Mouse (Mus musculus): ENCODE data around the gene Tifa. TPM values are rescaled to one million over a fixed set of nuclear protein-coding genes. Genes with fewer than 3 reads are reported as not detected.

Gene Tifa
- polyA plus RNA-seq, 1 experiment, result 0.54 TPM

- Histone ChIP-seq H3K36me3 (ENCODE audit: control insufficient read depth, insufficient read depth, low read length, poor library complexity, severe bottlenecking) (no peaks in the 10 kb centered on the region), H3K9ac (ENCODE audit: low read depth, poor library complexity, severe bottlenecking) (no peak overlapping the region), H3K27me3 (ENCODE audit: control insufficient read depth, insufficient read depth, low read length, poor library complexity, severe bottlenecking) (no peaks in the 10 kb centered on the region), H3K27ac (ENCODE audit: insufficient read depth, low read length) (no peak overlapping the region), H3K4me1 (ENCODE audit: control insufficient read depth, insufficient read depth, low read length) (no peaks in the 10 kb centered on the region), H3K9me3 (replicated peaks; ENCODE audit: control insufficient read depth, insufficient read depth, low read length, poor library complexity, severe bottlenecking) (no peaks in the 10 kb centered on the region; the same call in none of the 2 replicates), H3K4me3 (ENCODE audit: low read depth, low read length) (no peak overlapping the region)
- no peak for TF ChIP-seq EP300 (IDR thresholded peaks at IDR 0.05; ENCODE audit: insufficient read depth, low read depth, low read length)
- no peak for TF ChIP-seq CTCF (IDR thresholded peaks at IDR 0.05; ENCODE audit: low read depth, low read length)
- TF ChIP-seq POLR2A (IDR thresholded peaks at IDR 0.05; ENCODE audit: insufficient read depth, low read length), result no peak
Measured at GRCm38 (mm10) chr3:127863571-127863970, 74.0 kb downstream of the Tifa start.

- no peak for TF ChIP-seq CTCF (IDR thresholded peaks at IDR 0.05; ENCODE audit: low read depth, low read length)
- Histone ChIP-seq H3K27ac (ENCODE audit: insufficient read depth, low read length) (no peak overlapping the region), H3K36me3 (ENCODE audit: control insufficient read depth, insufficient read depth, low read length, poor library complexity, severe bottlenecking) (no peaks in the 10 kb centered on the region), H3K9ac (ENCODE audit: low read depth, poor library complexity, severe bottlenecking) (no peak overlapping the region), H3K4me1 (ENCODE audit: control insufficient read depth, insufficient read depth, low read length) (peaks cover 2% of the 10 kb centered on the region), H3K4me3 (ENCODE audit: low read depth, low read length) (no peak overlapping the region), H3K9me3 (replicated peaks; ENCODE audit: control insufficient read depth, insufficient read depth, low read length, poor library complexity, severe bottlenecking) (no peaks in the 10 kb centered on the region; the same call in none of the 2 replicates), H3K27me3 (ENCODE audit: control insufficient read depth, insufficient read depth, low read length, poor library complexity, severe bottlenecking) (no peaks in the 10 kb centered on the region)
Measured at GRCm38 (mm10) chr3:127864242-127864641, 74.6 kb downstream of the Tifa start.

GRCm38 (mm10) chr3:127868046-127868758 lies 78.6 kb downstream of the Tifa start:
- H3K9me3 ChIP-seq (replicated peaks; ENCODE audit: control insufficient read depth, insufficient read depth, low read length, poor library complexity, severe bottlenecking), result no peaks in the 10 kb centered on the region; the same call in 1 of the 2 replicates
- H3K27ac ChIP-seq (ENCODE audit: insufficient read depth, low read length), result no peak overlapping the region
- H3K9ac ChIP-seq (ENCODE audit: low read depth, poor library complexity, severe bottlenecking), result no peak overlapping the region
- no peaks in the 10 kb centered on the region for H3K36me3 ChIP-seq (ENCODE audit: control insufficient read depth, insufficient read depth, low read length, poor library complexity, severe bottlenecking)
- no peaks in the 10 kb centered on the region for H3K27me3 ChIP-seq (ENCODE audit: control insufficient read depth, insufficient read depth, low read length, poor library complexity, severe bottlenecking)
- H3K4me3 ChIP-seq (ENCODE audit: low read depth, low read length), result no peak overlapping the region
- TF ChIP-seq EP300 (IDR thresholded peaks at IDR 0.05; ENCODE audit: insufficient read depth, low read depth, low read length) (no peak), POLR2A (IDR thresholded peaks at IDR 0.05; ENCODE audit: insufficient read depth, low read length) (no peak), CTCF (IDR thresholded peaks at IDR 0.05; ENCODE audit: low read depth, low read length) (no peak)
- H3K4me1 ChIP-seq (ENCODE audit: control insufficient read depth, insufficient read depth, low read length), result peaks cover 2% of the 10 kb centered on the region

GRCm38 (mm10) chr3:127868880-127869279 lies 79.3 kb downstream of the Tifa start:
- no peaks in the 10 kb centered on the region for H3K27me3 ChIP-seq (ENCODE audit: control insufficient read depth, insufficient read depth, low read length, poor library complexity, severe bottlenecking)
- no peak overlapping the region for H3K27ac ChIP-seq (ENCODE audit: insufficient read depth, low read length)

GRCm38 (mm10) chr3:127871575-127871974 lies 82.0 kb downstream of the Tifa start:
- no peak overlapping the region for H3K4me3 ChIP-seq (ENCODE audit: low read depth, low read length)
- H3K27ac ChIP-seq (ENCODE audit: insufficient read depth, low read length), result no peak overlapping the region
- no peaks in the 10 kb centered on the region; the same call in 1 of the 2 replicates for H3K9me3 ChIP-seq (replicated peaks; ENCODE audit: control insufficient read depth, insufficient read depth, low read length, poor library complexity, severe bottlenecking)
- H3K27me3 ChIP-seq (ENCODE audit: control insufficient read depth, insufficient read depth, low read length, poor library complexity, severe bottlenecking), result no peaks in the 10 kb centered on the region
- H3K36me3 ChIP-seq (ENCODE audit: control insufficient read depth, insufficient read depth, low read length, poor library complexity, severe bottlenecking), result no peaks in the 10 kb centered on the region
- peaks cover 2% of the 10 kb centered on the region for H3K4me1 ChIP-seq (ENCODE audit: control insufficient read depth, insufficient read depth, low read length)
- TF ChIP-seq EP300 (IDR thresholded peaks at IDR 0.05; ENCODE audit: insufficient read depth, low read depth, low read length), result no peak
- TF ChIP-seq POLR2A (IDR thresholded peaks at IDR 0.05; ENCODE audit: insufficient read depth, low read length), result no peak
- no peak for TF ChIP-seq CTCF (IDR thresholded peaks at IDR 0.05; ENCODE audit: low read depth, low read length)
- no peak overlapping the region for H3K9ac ChIP-seq (ENCODE audit: low read depth, poor library complexity, severe bottlenecking)

More at GRCm38 (mm10) chr3:127868880-127869279, 79.3 kb downstream of the Tifa start:
- Histone ChIP-seq H3K4me1 (ENCODE audit: control insufficient read depth, insufficient read depth, low read length) (peaks cover 2% of the 10 kb centered on the region), H3K9ac (ENCODE audit: low read depth, poor library complexity, severe bottlenecking) (no peak overlapping the region), H3K9me3 (replicated peaks; ENCODE audit: control insufficient read depth, insufficient read depth, low read length, poor library complexity, severe bottlenecking) (no peaks in the 10 kb centered on the region; the same call in 1 of the 2 replicates), H3K36me3 (ENCODE audit: control insufficient read depth, insufficient read depth, low read length, poor library complexity, severe bottlenecking) (no peaks in the 10 kb centered on the region), H3K4me3 (ENCODE audit: low read depth, low read length) (no peak overlapping the region)
- TF ChIP-seq CTCF (IDR thresholded peaks at IDR 0.05; ENCODE audit: low read depth, low read length) (no peak), EP300 (IDR thresholded peaks at IDR 0.05; ENCODE audit: insufficient read depth, low read depth, low read length) (no peak), POLR2A (IDR thresholded peaks at IDR 0.05; ENCODE audit: insufficient read depth, low read length) (no peak)

- Histone ChIP-seq H3K9me3 (replicated peaks; ENCODE audit: control insufficient read depth, insufficient read depth, low read length, poor library complexity, severe bottlenecking) (no peaks in the 10 kb centered on the region), H3K27ac (ENCODE audit: insufficient read depth, low read length) (no peak overlapping the region), H3K4me1 (ENCODE audit: control insufficient read depth, insufficient read depth, low read length) (no peaks in the 10 kb centered on the region), H3K4me3 (ENCODE audit: low read depth, low read length) (no peak overlapping the region), H3K27me3 (ENCODE audit: control insufficient read depth, insufficient read depth, low read length, poor library complexity, severe bottlenecking) (no peaks in the 10 kb centered on the region), H3K36me3 (ENCODE audit: control insufficient read depth, insufficient read depth, low read length, poor library complexity, severe bottlenecking) (no peaks in the 10 kb centered on the region), H3K9ac (ENCODE audit: low read depth, poor library complexity, severe bottlenecking) (no peak overlapping the region)
- TF ChIP-seq EP300 (IDR thresholded peaks at IDR 0.05; ENCODE audit: insufficient read depth, low read depth, low read length), result no peak
- no peak for TF ChIP-seq POLR2A (IDR thresholded peaks at IDR 0.05; ENCODE audit: insufficient read depth, low read length)
- TF ChIP-seq CTCF (IDR thresholded peaks at IDR 0.05; ENCODE audit: low read depth, low read length), result no peak
Measured at GRCm38 (mm10) chr3:127874254-127874883, 84.8 kb downstream of the Tifa start.
